Mouse (Mus musculus) kidney, adult 2 months (tissue): Measurements from ENCODE around the gene Trnp1.

Experiments
- CTCF ChIP-seq: fragments of 200-500 bp; conservative IDR thresholded peaks from 2 replicates; pipeline ENCODE4 v1.5.1; 2011; ENCODE audit warnings: low read depth, mild to moderate bottlenecking, control low read depth, low read length, moderate library complexity, mixed read lengths; ENCODE audit not compliant: insufficient read depth, insufficient read length
- POLR2A ChIP-seq: fragments of 200-500 bp; IDR thresholded peaks from one replicate; pipeline ENCODE4 v1.6.1; 2011; ENCODE audit warnings: low read depth, low read length, control low read depth

GRCm38 (mm10) chr4:133519369-133519665 lies 21.0 kb upstream of the Trnp1 start:
- TF ChIP-seq POLR2A (no peak), CTCF (no peak)
